Mouse (Mus musculus) urinary bladder, postnatal 4 days (tissue): ENCODE measurements around the gene Yif1b.

Experiments
- DNase-seq, 2 experiments: peaks; one replicate each; pipeline ENCODE4 v3.0.0; 2021 to 2022; ENCODE audit warnings: low spot score in 2 of 2

The Yif1b gene

GRCm38 (mm10) chr7:29280801-29281200, 42.7 kb downstream of the Yif1b start:
- DNase-seq = no peak

GRCm38 (mm10) chr7:29281201-29282073, 43.3 kb downstream of the Yif1b start, which contains the start of gene Spint2:
Gene Spint2, minus strand, starts transcription at chr7:29281912.
- DNase-seq = peak; percentile 80 to 81

GRCm38 (mm10) chr7:29282074-29282554, 44.0 kb downstream of the Yif1b start:
- no peak for DNase-seq

GRCm38 (mm10) chr7:29283876-29284275, 45.7 kb downstream of the Yif1b start:
- DNase-seq = no peak

GRCm38 (mm10) chr7:29284523-29284922, 46.4 kb downstream of the Yif1b start:
- no peak for DNase-seq

- no peak for DNase-seq
Observed at GRCm38 (mm10) chr7:29287481-29287880, 49.4 kb downstream of the Yif1b start.

GRCm38 (mm10) chr7:29288079-29288478, 50.0 kb downstream of the Yif1b start:
- no peak for DNase-seq

- peak; percentile 74 to 91 for DNase-seq
Observed at GRCm38 (mm10) chr7:29288942-29289638, 51.0 kb downstream of the Yif1b start, which contains the start of gene Ppp1r14a. Gene Ppp1r14a, plus strand, starts transcription at chr7:29289308.

- no peak for DNase-seq
Observed at GRCm38 (mm10) chr7:29289856-29290255, 51.7 kb downstream of the Yif1b start.

GRCm38 (mm10) chr7:29290691-29291485, 52.8 kb downstream of the Yif1b start:
- no peak for DNase-seq

- no peak for DNase-seq
Observed at GRCm38 (mm10) chr7:29291616-29292457, 53.7 kb downstream of the Yif1b start.

GRCm38 (mm10) chr7:29292458-29293098, 54.4 kb downstream of the Yif1b start:
- DNase-seq = no peak

GRCm38 (mm10) chr7:29293131-29294065, 55.3 kb downstream of the Yif1b start:
- DNase-seq = peak in 1 of 2 experiments; percentile 83

- DNase-seq = no peak
Observed at GRCm38 (mm10) chr7:29294111-29294761, 56.1 kb downstream of the Yif1b start.

GRCm38 (mm10) chr7:29295861-29296647, 57.9 kb downstream of the Yif1b start:
- DNase-seq = no peak

- no peak for DNase-seq
Observed at GRCm38 (mm10) chr7:29296998-29297397, 58.9 kb downstream of the Yif1b start.
